Mouse (Mus musculus) ES-E14 (cell line): ENCODE results near the gene Hc. TPM values are rescaled to one million over a fixed set of nuclear protein-coding genes. Genes with fewer than 3 reads are reported as not detected.

Experiments
- DNase-seq: peaks from one replicate; pipeline ENCODE4 v3.0.0-alpha.2; 2013; ENCODE audit warnings: low read depth, low spot score
- H3K27ac ChIP-seq: 2 replicates; pipeline ENCODE4 v1.5.1; 2012; ENCODE audit warnings: low read depth, mild to moderate bottlenecking, low read length, moderate library complexity, mixed read lengths; ENCODE audit not compliant: poor library complexity, insufficient read depth, severe bottlenecking
- H3K36me3 ChIP-seq: 2 replicates; pipeline ENCODE4 v1.6.1; 2012; ENCODE audit warnings: mild to moderate bottlenecking, low read length, moderate library complexity, mixed read lengths; ENCODE audit not compliant: control insufficient read depth, poor library complexity, insufficient read depth, severe bottlenecking
- H3K4me1 ChIP-seq, 2 experiments: fragments of 150-350 bp in 1 of 2; sonication (generic) in 1 of 2; 2 replicates each; pipeline ENCODE4 v1.6.1; 2012; ENCODE audit warnings: low read length in 2 of 2, mild to moderate bottlenecking in 1 of 2, mixed read lengths in 1 of 2; ENCODE audit not compliant: control insufficient read depth in 2 of 2, insufficient read depth in 2 of 2, poor library complexity in 1 of 2
- H3K4me3 ChIP-seq, 2 experiments: fragments of 150-350 bp in 1 of 2; sonication (generic) in 1 of 2; 2 replicates each; pipeline ENCODE4 v1.5.1; 2012; ENCODE audit warnings: low read length in 2 of 2, low read depth in 1 of 2, mild to moderate bottlenecking in 1 of 2, mixed read lengths in 1 of 2; ENCODE audit not compliant: insufficient read depth in 1 of 2, poor library complexity in 1 of 2, severe bottlenecking in 1 of 2
- H3K9ac ChIP-seq: 2 replicates; pipeline ENCODE4 v1.6.1; 2012; ENCODE audit warnings: low read depth, mild to moderate bottlenecking, low read length, mixed read lengths; ENCODE audit not compliant: poor library complexity, insufficient read depth, severe bottlenecking
- H3K9me3 ChIP-seq: fragments of 150-350 bp; sonication (generic); 2 replicates; pipeline ENCODE4 v1.6.1; 2012; ENCODE audit warnings: low read depth, mild to moderate bottlenecking, low read length; ENCODE audit not compliant: control insufficient read depth, insufficient read depth
- CHD2 ChIP-seq: IDR thresholded peaks from 2 replicates; pipeline ENCODE4 v1.6.1; 2014; ENCODE audit warnings: mild to moderate bottlenecking, low read depth, low read length, inconsistent platforms
- HCFC1 ChIP-seq: IDR thresholded peaks from 2 replicates; pipeline ENCODE4 v1.6.1; 2012; ENCODE audit warnings: low read length, inconsistent platforms, borderline replicate concordance; ENCODE audit not compliant: insufficient read depth
- MAFK ChIP-seq: IDR thresholded peaks from 2 replicates; pipeline ENCODE4 v1.6.1; 2014; ENCODE audit warnings: mild to moderate bottlenecking, low read depth, low read length, inconsistent platforms; ENCODE audit not compliant: insufficient read depth
- ZC3H11A ChIP-seq: IDR thresholded peaks from 2 replicates; pipeline ENCODE4 v1.6.1; 2012; ENCODE audit warnings: low read depth, mild to moderate bottlenecking, inconsistent platforms, low read length, borderline replicate concordance
- ZNF384 ChIP-seq: IDR thresholded peaks from 2 replicates; pipeline ENCODE4 v1.6.1; 2012; ENCODE audit warnings: low read depth, low read length, inconsistent platforms
- in situ Hi-C, 2 experiments: fragments of 600-800 bp; cut with MboI; formaldehyde crosslinking; loops; one replicate each; pipeline ENCODE4 v1.15.1; 2025; ENCODE audit warnings: low sequenced_read_pairs in 2 of 2, inconsistent platforms in 1 of 2; ENCODE audit not compliant: unreplicated experiment in 2 of 2
- total RNA-seq: library from RNA; depleted of rRNA; stranded (reverse); fragments of 300-350 nt; gene quantifications from 2 replicates; pipeline ENCODE4 v1.2.3, GENCODE M21; 2012

Hc gene
- total RNA-seq, 1 experiment, result 0.45 TPM

GRCm38 (mm10) chr2:34984885-34985284 lies 76.4 kb downstream of the Hc start:
- Histone ChIP-seq H3K4me1 (peaks cover 0 to 10% of the 10 kb centered on the region in 2 experiments; a peak in 2 of 4 replicates), H3K4me3 (no peak overlapping the region), H3K27ac (no peak overlapping the region), H3K36me3 (no peaks in the 10 kb centered on the region), H3K9ac (no peak overlapping the region), H3K9me3 (no peaks in the 10 kb centered on the region)
- TF ChIP-seq ZC3H11A (no peak), MAFK (peak; percentile 89)
- no peak for DNase-seq
- in situ Hi-C loops, result no loop called here

- TF ChIP-seq ZNF384, result no peak
- TF ChIP-seq ZC3H11A, result no peak
- no peak for TF ChIP-seq CHD2
- no peak for TF ChIP-seq HCFC1
- TF ChIP-seq MAFK, result no peak
- H3K36me3 ChIP-seq, result no peaks in the 10 kb centered on the region
- in situ Hi-C loops, result no loop called here
- peaks cover 0 to 10% of the 10 kb centered on the region in 2 experiments; a peak in 2 of 4 replicates for H3K4me1 ChIP-seq
- no peak for DNase-seq
- H3K4me3 ChIP-seq, result no peak overlapping the region
- no peaks in the 10 kb centered on the region for H3K9me3 ChIP-seq
- H3K27ac ChIP-seq, result no peak overlapping the region
- H3K9ac ChIP-seq, result no peak overlapping the region
Measured at GRCm38 (mm10) chr2:34982906-34983698, 78.1 kb downstream of the Hc start.

GRCm38 (mm10) chr2:34982096-34982724 lies 79.0 kb downstream of the Hc start:
- TF ChIP-seq CHD2 (no peak), ZC3H11A (no peak), HCFC1 (no peak), MAFK (no peak), ZNF384 (no peak)
- Histone ChIP-seq H3K9ac (no peak overlapping the region), H3K27ac (no peak overlapping the region), H3K4me1 (peaks cover 0 to 10% of the 10 kb centered on the region in 2 experiments; a peak in 2 of 4 replicates), H3K4me3 (no peak overlapping the region), H3K9me3 (no peaks in the 10 kb centered on the region), H3K36me3 (no peaks in the 10 kb centered on the region)
- in situ Hi-C loops, result no loop called here
- no peak for DNase-seq

GRCm38 (mm10) chr2:34979459-34980011 lies 81.7 kb downstream of the Hc start:
- H3K9me3 ChIP-seq, result no peaks in the 10 kb centered on the region
- no peak overlapping the region for H3K4me3 ChIP-seq
- TF ChIP-seq ZC3H11A (no peak), HCFC1 (no peak), MAFK (no peak), CHD2 (no peak), ZNF384 (no peak)
- H3K27ac ChIP-seq, result no peak overlapping the region
- in situ Hi-C loops, result no loop called here
- H3K36me3 ChIP-seq, result no peaks in the 10 kb centered on the region
- H3K4me1 ChIP-seq, result peaks cover 0 to 10% of the 10 kb centered on the region in 2 experiments; a peak in 2 of 4 replicates
- no peak for DNase-seq
- no peak overlapping the region for H3K9ac ChIP-seq
